Mouse (Mus musculus): ENCODE measurements around the gene Olfr1158.
"Not testable (repeated sequence)": the region's sequence is repeated elsewhere in the genome, so short reads cannot be mapped to it uniquely, and the experiment has no call there.

Gene Olfr1158

GRCm38 (mm10) chr2:87989813-87990212, at the start of gene Olfr1158:
TSS of gene Olfr1158 (plus strand) at chr2:87990113.
- no peak for DNase-seq (ENCODE audit: low spot score in 2 of 2)

- DNase-seq (ENCODE audit: low spot score in 2 of 2) = no peak
Observed at GRCm38 (mm10) chr2:87945037-87945436, 44.9 kb upstream of the Olfr1158 start, which contains the start of gene Olfr1155. TSS of gene Olfr1155 (minus strand) at chr2:87945137.

GRCm38 (mm10) chr2:87953000-87953399, 36.9 kb upstream of the Olfr1158 start, which contains the start of gene Olfr1156:
TSS of gene Olfr1156 (minus strand) at chr2:87953100.
- DNase-seq (ENCODE audit: low spot score in 2 of 2) = no peak

GRCm38 (mm10) chr2:87968199-87968598, 21.7 kb upstream of the Olfr1158 start, which contains the start of gene Olfr1157:
TSS of gene Olfr1157 (minus strand) at chr2:87968299.
- no peak for DNase-seq (ENCODE audit: low spot score in 2 of 2)

GRCm38 (mm10) chr2:87974563-87974962, 15.3 kb upstream of the Olfr1158 start, which contains the start of gene Olfr74:
TSS of gene Olfr74 (minus strand) at chr2:87974663.
- no peak for DNase-seq (ENCODE audit: low spot score in 2 of 2)

GRCm38 (mm10) chr2:88007515-88008318, 17.8 kb downstream of the Olfr1158 start, which contains the start of gene Olfr1160:
TSS of gene Olfr1160 (minus strand) at chr2:88008268.
- DNase-seq (ENCODE audit: low spot score in 2 of 2) = no peak

GRCm38 (mm10) chr2:88022474-88022873, 32.6 kb downstream of the Olfr1158 start, which contains the start of gene Olfr1161:
TSS of gene Olfr1161 (plus strand) at chr2:88022774.
- not testable (repeated sequence) for DNase-seq (ENCODE audit: low spot score in 2 of 2)

- no peak for DNase-seq (ENCODE audit: low spot score in 2 of 2)
Observed at GRCm38 (mm10) chr2:88037599-88037998, 47.7 kb downstream of the Olfr1158 start, which contains the start of gene Olfr73. TSS of gene Olfr73 (minus strand) at chr2:88037699.
